Mouse (Mus musculus): ENCODE data around the gene Hist1h2ad.

- TF ChIP-seq GATA1 (IDR thresholded peaks at IDR 0.05; ENCODE audit: low read length): no peak
- no peak for TF ChIP-seq TAL1 (IDR thresholded peaks at IDR 0.05; ENCODE audit: low read length)
These were observed 35.9 kb upstream of the Hist1h2ad start for GRCm38 (mm10) chr13:23538249-23538648.

Measured in erythroblast, embryonic 14.5 days (primary cell).